ENCODE assay signal across 12 mouse cellular contexts in genomic region chr5:21420609-21421008, GRCm38 (mm10). TPM values are rescaled to one million over a fixed set of nuclear protein-coding genes. Genes with fewer than 3 reads are reported as not detected.
DNase-seq lines count a peak whose midpoint lies in the region; ATAC-seq and TF ChIP-seq lines count a peak whose summit lies in the region.
"Had no signal": no experiment of that assay in that cellular context is flagged by ENCODE, and none has a peak within 500 bp of the region (broad histone marks: within the 10 kb centered on the region; RNA-seq: fewer than 3 reads in every experiment).

No protein-coding gene starts in this region.

- no peaks in the 10 kb centered on the region for H3K4me1 ChIP-seq in intestine, postnatal 0 days (replicated peaks; ENCODE audit: control insufficient read depth, insufficient read depth, low read length)
- H3K4me1 ChIP-seq in intestine, embryonic 15.5 days (replicated peaks): no peaks in the 10 kb centered on the region
- H3K4me1 ChIP-seq in embryonic facial prominence, embryonic 14.5 days (ENCODE audit: control insufficient read depth, insufficient read depth, low read length): no peaks in the 10 kb centered on the region

- peak; percentile 70 for DNase-seq in 3T3-L1 (ENCODE audit: low read depth, low spot score)
- peak; percentile 63 for DNase-seq in CD4-positive helper T cell, adult 2 months (ENCODE audit: low read depth, low spot score)
- peak; percentile 20 for DNase-seq in embryonic facial prominence, embryonic 14.5 days (ENCODE audit: low spot score)
- DNase-seq in neural tube, embryonic 10.5 days (ENCODE audit: extremely low spot score, low spot score): no peak
- DNase-seq in ovary, postnatal 14 days (ENCODE audit: low spot score): no peak
- DNase-seq in spleen, postnatal 10 days (ENCODE audit: low spot score in 2 of 2): no peak
- DNase-seq: adrenal gland, postnatal 25 days had no signal

- H3K4me2 ChIP-seq in intestine, postnatal 0 days (replicated peaks; ENCODE audit: low read depth): no peak overlapping the region
- no peak overlapping the region for H3K4me2 ChIP-seq in intestine, embryonic 15.5 days (replicated peaks)
- no peak overlapping the region for H3K4me2 ChIP-seq in embryonic facial prominence, embryonic 14.5 days (ENCODE audit: low read depth, low read length)
- H3K4me2 ChIP-seq: embryonic facial prominence, embryonic 12.5 days; heart, embryonic 13.5 days had no signal

- H3K27me3 ChIP-seq in intestine, postnatal 0 days (replicated peaks; ENCODE audit: control insufficient read depth, insufficient read depth, low read length): no peaks in the 10 kb centered on the region
- H3K27me3 ChIP-seq in intestine, embryonic 15.5 days (replicated peaks): no peaks in the 10 kb centered on the region
- H3K27me3 ChIP-seq in embryonic facial prominence, embryonic 14.5 days (replicated peaks; ENCODE audit: control insufficient read depth, insufficient read depth, low read length): no peaks in the 10 kb centered on the region
- H3K27me3 ChIP-seq: embryonic facial prominence, embryonic 12.5 days; heart, embryonic 13.5 days had no signal

- no peak overlapping the region for H3K27ac ChIP-seq in intestine, postnatal 0 days (ENCODE audit: low read depth, low read length)
- no peak overlapping the region for H3K27ac ChIP-seq in intestine, embryonic 15.5 days
- H3K27ac ChIP-seq in embryonic facial prominence, embryonic 14.5 days (replicated peaks; ENCODE audit: low read depth, low read length): no peak overlapping the region
- H3K27ac ChIP-seq: embryonic facial prominence, embryonic 12.5 days; heart, embryonic 13.5 days had no signal

- WGBS in intestine, postnatal 0 days: 7% methylated on average over 1 of the region's 1 CpGs
- WGBS in intestine, embryonic 15.5 days: 13% methylated on average over 1 of the region's 1 CpGs
- 27% methylated on average over 1 of the region's 1 CpGs for WGBS in embryonic facial prominence, embryonic 14.5 days

- H3K9me3 ChIP-seq in intestine, postnatal 0 days (ENCODE audit: control insufficient read depth): no peaks in the 10 kb centered on the region
- no peaks in the 10 kb centered on the region for H3K9me3 ChIP-seq in intestine, embryonic 15.5 days
- no peaks in the 10 kb centered on the region for H3K9me3 ChIP-seq in embryonic facial prominence, embryonic 14.5 days (ENCODE audit: control insufficient read depth, low read length)
- H3K9me3 ChIP-seq: embryonic facial prominence, embryonic 12.5 days; heart, embryonic 13.5 days had no signal

- no peak overlapping the region for H3K4me3 ChIP-seq in intestine, postnatal 0 days (ENCODE audit: low read depth, low read length)
- no peak overlapping the region for H3K4me3 ChIP-seq in intestine, embryonic 15.5 days (replicated peaks)
- no peak overlapping the region for H3K4me3 ChIP-seq in embryonic facial prominence, embryonic 14.5 days (ENCODE audit: low read depth, low read length)
- H3K4me3 ChIP-seq: embryonic facial prominence, embryonic 12.5 days; heart, embryonic 13.5 days had no signal

- TF ChIP-seq CTCF in intestine, postnatal 0 days (IDR thresholded peaks at IDR 0.05; ENCODE audit: low read depth): peak; percentile 75

- no peak overlapping the region for H3K9ac ChIP-seq in intestine, postnatal 0 days (ENCODE audit: low read depth, low read length)
- no peak overlapping the region for H3K9ac ChIP-seq in intestine, embryonic 15.5 days
- H3K9ac ChIP-seq in embryonic facial prominence, embryonic 14.5 days (ENCODE audit: low read depth, low read length): no peak overlapping the region
- H3K9ac ChIP-seq: embryonic facial prominence, embryonic 12.5 days; heart, embryonic 13.5 days had no signal

- H3K36me3 ChIP-seq in intestine, postnatal 0 days (ENCODE audit: control insufficient read depth, insufficient read depth): no peaks in the 10 kb centered on the region
- no peaks in the 10 kb centered on the region for H3K36me3 ChIP-seq in intestine, embryonic 15.5 days
- H3K36me3 ChIP-seq in embryonic facial prominence, embryonic 14.5 days (ENCODE audit: control insufficient read depth, insufficient read depth, low read length): no peaks in the 10 kb centered on the region
- H3K36me3 ChIP-seq: embryonic facial prominence, embryonic 12.5 days; heart, embryonic 13.5 days had no signal

- no peak for ATAC-seq in intestine, postnatal 0 days
- ATAC-seq in intestine, embryonic 15.5 days: no peak
- ATAC-seq in embryonic facial prominence, embryonic 14.5 days (ENCODE audit: low read depth): no peak

RNA-seq across cellular contexts. Expression of gene Ccdc146, which starts 3.9 kb away (rescaled TPM):
- polyA plus RNA-seq in intestine, postnatal 0 days (2015; fragmentation: Nextera tagmentation; extraction: Ambion mirVana): 0.38 and 0.44 TPM in 2 replicates
- 0.24 TPM in 2 replicates for polyA plus RNA-seq in intestine, embryonic 15.5 days (2015; fragmentation: Nextera tagmentation; extraction: Ambion mirVana)
- 0.60 and 2.8 TPM in 2 replicates for polyA plus RNA-seq in embryonic facial prominence, embryonic 14.5 days (2014; fragmentation: Nextera tagmentation; extraction: Ambion mirVana)
- polyA plus RNA-seq: embryonic facial prominence, embryonic 12.5 days; large intestine, adult 2 months had no signal

RNA-seq across cellular contexts. Expression of gene Fam185a, which starts 4.1 kb away (rescaled TPM):
- 3.9 and 4.1 TPM in 2 replicates for polyA plus RNA-seq in intestine, postnatal 0 days (2015; fragmentation: Nextera tagmentation; extraction: Ambion mirVana)
- polyA plus RNA-seq in intestine, embryonic 15.5 days (2015; fragmentation: Nextera tagmentation; extraction: Ambion mirVana): 9.7 and 10.4 TPM in 2 replicates
- 6.3 and 6.6 TPM in 2 replicates for polyA plus RNA-seq in embryonic facial prominence, embryonic 14.5 days (2014; fragmentation: Nextera tagmentation; extraction: Ambion mirVana)

RNA-seq across cellular contexts. Expression of gene Fgl2, which starts 48.2 kb away (rescaled TPM):
- 24.5 and 26.3 TPM in 2 replicates for polyA plus RNA-seq in intestine, postnatal 0 days (2015; fragmentation: Nextera tagmentation; extraction: Ambion mirVana)
- 8.6 and 11.0 TPM in 2 replicates for polyA plus RNA-seq in intestine, embryonic 15.5 days (2015; fragmentation: Nextera tagmentation; extraction: Ambion mirVana)
- 4.1 and 4.5 TPM in 2 replicates for polyA plus RNA-seq in embryonic facial prominence, embryonic 14.5 days (2014; fragmentation: Nextera tagmentation; extraction: Ambion mirVana)

Comparison
In these comparisons a context has a peak if more than half of its experiments do, and no peak if none do; other contexts are left out.
1. DNase-seq: peak in 3T3-L1 (single experiment), CD4-positive helper T cell, adult 2 months (single experiment) and embryonic facial prominence, embryonic 14.5 days (single experiment); none in neural tube, embryonic 10.5 days (single experiment), ovary, postnatal 14 days (single experiment) and spleen, postnatal 10 days (0 of 2).